ENCODE assay signal across 9 mouse cellular contexts in the genomic region with DNA sequence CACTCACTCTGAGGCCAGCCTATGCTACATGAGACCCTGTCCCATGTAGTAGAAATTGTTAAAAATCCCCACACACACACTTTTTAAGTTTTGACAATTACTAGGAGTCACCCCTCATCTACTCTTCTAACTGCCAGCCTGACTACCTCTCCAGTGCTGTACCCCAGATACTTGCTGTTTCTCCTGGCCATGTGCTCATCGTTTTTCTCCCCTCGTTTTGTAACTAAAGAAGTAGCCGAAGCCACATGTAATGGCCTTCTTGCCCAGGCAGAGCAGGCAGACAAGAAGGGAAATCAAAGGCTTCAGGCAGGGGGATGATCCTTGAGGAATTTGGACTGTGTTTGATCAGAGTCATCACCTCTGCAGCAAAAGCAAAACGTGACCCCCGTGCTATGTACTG.
"Had no signal": no experiment of that assay in that cellular context is flagged by ENCODE, and none has a peak within 500 bp of the region (broad histone marks: within the 10 kb centered on the region; RNA-seq: fewer than 3 reads in every experiment).

No protein-coding gene starts in this region.

- H3K4me2 ChIP-seq: lung, embryonic 14.5 days; midbrain, embryonic 12.5 days; neural tube, embryonic 13.5 days; neural tube, embryonic 15.5 days had no signal

- H3K4me1 ChIP-seq: midbrain, embryonic 12.5 days; neural tube, embryonic 15.5 days had no signal

- H3K4me3 ChIP-seq: midbrain, embryonic 12.5 days; myocyte; neural tube, embryonic 13.5 days; neural tube, embryonic 15.5 days had no signal

- H3K27me3 ChIP-seq: midbrain, embryonic 12.5 days; neural tube, embryonic 13.5 days; neural tube, embryonic 15.5 days had no signal

- H3K36me3 ChIP-seq: midbrain, embryonic 12.5 days; neural tube, embryonic 13.5 days; neural tube, embryonic 15.5 days had no signal

- DNase-seq: right cerebral cortex, postnatal 4 days; thymus, adult 18-20 months; thymus, postnatal 36 days had no signal

- ATAC-seq: midbrain, embryonic 16.5 days had no signal

- H3K9me3 ChIP-seq: midbrain, embryonic 12.5 days; neural tube, embryonic 13.5 days; neural tube, embryonic 15.5 days had no signal

- H3K9ac ChIP-seq: lung, embryonic 14.5 days; midbrain, embryonic 12.5 days; neural tube, embryonic 13.5 days; neural tube, embryonic 15.5 days had no signal

- H3K27ac ChIP-seq: midbrain, embryonic 12.5 days; neural tube, embryonic 13.5 days; neural tube, embryonic 15.5 days had no signal
